Mouse (Mus musculus) urinary bladder, adult 2 months (tissue): Measurements from ENCODE around the gene Gcnt2. TPM values are rescaled to one million over a fixed set of nuclear protein-coding genes. Genes with fewer than 3 reads are reported as not detected.
"Not testable (repeated sequence)": the region's sequence is repeated elsewhere in the genome, so short reads cannot be mapped to it uniquely, and the experiment has no call there.

ENCODE experiments used
- DNase-seq: peaks from one replicate; pipeline ENCODE4 v3.0.0; 2022; ENCODE audit warnings: low spot score
- polyA plus RNA-seq: library from polyadenylated mRNA; depleted of rRNA; stranded (reverse); fragments of >200 nt; gene quantifications from 2 replicates; pipeline ENCODE4 v1.2.3, GENCODE M21; 2012

The Gcnt2 gene
- polyA plus RNA-seq, 1 experiment: 10.3 TPM

- no peak for DNase-seq
These were observed 9.5 kb downstream of the Gcnt2 start for GRCm38 (mm10) chr13:40868844-40869587.

- DNase-seq: no peak
These were observed 14.5 kb downstream of the Gcnt2 start for GRCm38 (mm10) chr13:40874021-40874420.

DNA sequence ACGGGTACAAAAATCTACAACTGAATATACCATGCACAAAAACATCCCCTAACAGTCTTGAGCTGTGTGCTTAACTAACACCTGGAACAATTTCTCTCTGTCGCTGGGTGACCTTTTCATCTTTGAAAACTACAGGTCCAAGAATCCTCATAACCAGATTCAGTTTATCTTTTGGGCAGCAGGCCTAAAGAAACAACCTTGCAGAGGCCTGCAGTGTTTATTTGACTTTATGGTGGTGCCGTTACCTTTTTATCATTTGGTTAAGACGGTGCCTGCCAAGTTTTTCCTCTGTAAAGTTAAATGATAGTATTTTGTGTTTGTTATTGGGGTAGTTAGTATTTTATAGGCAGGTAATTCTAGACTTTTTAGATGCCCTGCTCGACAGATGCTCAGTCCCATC is 15.9 kb downstream of the Gcnt2 start:
- no peak for DNase-seq

DNA sequence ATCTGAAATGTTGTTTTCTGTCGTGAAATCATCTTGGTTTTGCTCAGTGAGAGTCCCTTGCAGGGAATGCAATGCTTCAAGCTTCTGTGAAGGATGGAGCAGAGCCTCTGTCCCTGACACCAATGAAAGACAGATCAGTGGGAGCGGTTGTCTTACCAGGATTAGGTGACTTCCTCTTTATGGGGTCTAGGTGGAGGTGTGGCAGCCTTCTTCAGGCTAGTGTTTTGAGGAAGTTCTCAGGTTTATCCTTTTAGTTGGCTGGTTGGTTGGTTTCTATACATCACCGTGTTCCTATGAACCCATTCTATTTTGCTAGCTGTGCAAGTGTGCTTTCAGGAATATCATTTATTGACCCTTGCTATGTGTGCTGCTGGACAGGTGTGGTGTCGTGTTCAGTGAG is 18.0 kb downstream of the Gcnt2 start:
- DNase-seq: no peak

GRCm38 (mm10) chr13:40880557-40880956 is 21.0 kb downstream of the Gcnt2 start:
- DNase-seq: no peak

- no peak for DNase-seq
These were observed 23.1 kb downstream of the Gcnt2 start for GRCm38 (mm10) chr13:40882606-40883005.

- no peak for DNase-seq
These were observed 24.3 kb downstream of the Gcnt2 start for GRCm38 (mm10) chr13:40883903-40884302.

GRCm38 (mm10) chr13:40884878-40885277 is 25.3 kb downstream of the Gcnt2 start:
- no peak for DNase-seq

- no peak for DNase-seq
These were observed 26.5 kb downstream of the Gcnt2 start for GRCm38 (mm10) chr13:40885935-40886642.

DNA sequence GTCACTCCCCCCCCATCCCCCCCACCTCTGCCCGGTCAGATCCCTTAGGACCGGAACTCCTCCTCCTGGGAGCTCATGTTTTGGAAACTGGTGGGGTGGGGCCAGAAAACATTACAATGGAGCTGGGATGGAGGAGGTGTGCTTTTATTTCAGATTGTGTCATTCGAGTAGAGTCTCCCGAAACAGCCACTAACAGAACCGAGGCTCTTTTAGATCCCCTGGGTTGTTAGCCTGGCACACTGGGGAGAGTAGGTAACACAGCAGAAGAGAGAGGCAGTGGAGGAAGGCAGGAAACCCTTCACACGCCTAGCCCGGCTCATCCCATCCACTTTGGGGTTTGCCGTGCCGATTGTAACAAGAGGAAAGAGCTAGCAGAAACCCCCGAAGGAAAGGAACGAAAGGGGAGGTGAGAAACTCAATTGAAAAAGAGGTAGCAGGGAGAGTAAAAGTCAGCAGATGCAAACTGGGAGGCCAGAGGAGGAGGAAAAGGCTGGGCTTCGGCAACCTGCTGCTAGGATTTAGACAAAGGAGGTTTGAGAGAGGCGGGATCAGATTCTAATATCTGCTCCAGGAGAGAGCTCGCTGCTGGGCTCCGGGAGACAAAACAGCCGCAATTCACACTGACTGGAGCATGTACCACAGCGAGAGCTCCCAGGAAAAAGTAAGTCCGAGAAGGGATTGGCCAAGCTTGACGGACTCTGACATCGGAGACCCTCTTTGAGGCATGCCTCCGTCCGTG is 27.3 kb downstream of the Gcnt2 start:
- no peak for DNase-seq

DNA sequence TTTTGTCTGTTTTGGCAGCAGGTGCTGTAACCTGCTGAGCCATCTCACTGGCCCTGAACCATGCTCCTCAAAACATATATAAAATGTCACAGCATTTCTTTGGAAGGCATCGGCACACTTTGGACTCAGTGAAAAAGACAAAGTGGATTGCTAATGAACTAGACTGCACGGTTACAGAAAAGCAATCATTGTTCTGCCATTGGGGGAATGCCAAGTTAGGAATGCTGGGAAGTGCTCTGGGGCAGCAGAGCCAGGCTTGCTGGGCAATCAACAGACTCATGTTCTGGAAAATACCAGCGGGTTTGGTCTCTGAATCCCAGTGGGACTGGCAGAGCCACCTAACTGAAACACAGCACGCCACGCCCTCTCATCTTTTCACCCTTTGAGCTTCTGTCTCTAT is 31.0 kb downstream of the Gcnt2 start:
- DNase-seq: no peak

DNA sequence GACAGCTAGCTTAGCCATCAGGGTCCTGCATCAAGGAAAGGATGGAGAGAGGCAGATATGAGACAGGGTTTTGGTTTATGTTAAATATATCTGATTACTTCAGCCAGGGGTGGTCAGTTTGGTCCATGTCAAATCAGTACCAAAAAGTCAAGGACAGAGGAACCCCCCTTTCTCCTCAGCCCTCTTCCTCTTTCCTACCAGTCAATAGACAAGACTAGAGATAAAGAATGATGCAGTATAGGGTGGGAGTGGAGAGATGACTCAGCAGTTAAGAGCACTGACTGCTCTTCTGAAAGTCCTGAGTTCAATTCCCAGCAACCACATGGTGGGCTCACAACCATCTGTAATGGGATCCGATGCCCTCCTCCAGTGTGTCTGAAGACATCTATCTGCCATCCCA is 31.8 kb downstream of the Gcnt2 start:
- not testable (repeated sequence) for DNase-seq

DNA sequence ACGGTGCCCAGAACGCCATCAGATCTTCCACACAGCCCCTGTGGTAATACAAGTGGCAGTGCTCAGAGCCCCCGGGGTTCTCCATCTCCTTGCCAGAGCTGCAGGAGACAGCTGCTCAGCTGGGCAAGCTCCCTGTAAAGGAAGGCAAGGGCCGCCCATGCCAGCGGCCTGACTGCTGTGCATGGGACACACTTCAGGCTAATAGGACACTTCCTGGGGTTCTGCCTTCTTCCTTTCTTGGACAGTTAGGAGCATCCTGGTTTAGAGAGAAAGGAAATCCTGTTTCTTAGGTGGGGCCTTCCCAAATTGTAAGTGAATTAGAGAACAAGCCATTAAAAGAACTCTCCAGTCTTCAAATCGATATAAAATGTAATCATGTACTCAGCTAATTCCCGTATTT is 32.5 kb downstream of the Gcnt2 start:
- DNase-seq: no peak

GRCm38 (mm10) chr13:40892547-40892946 is 33.0 kb downstream of the Gcnt2 start:
- DNase-seq: no peak

GRCm38 (mm10) chr13:40893573-40893972 is 34.0 kb downstream of the Gcnt2 start:
- DNase-seq: no peak

GRCm38 (mm10) chr13:40898049-40898690 is 38.6 kb downstream of the Gcnt2 start:
- DNase-seq: not testable (repeated sequence)

DNA sequence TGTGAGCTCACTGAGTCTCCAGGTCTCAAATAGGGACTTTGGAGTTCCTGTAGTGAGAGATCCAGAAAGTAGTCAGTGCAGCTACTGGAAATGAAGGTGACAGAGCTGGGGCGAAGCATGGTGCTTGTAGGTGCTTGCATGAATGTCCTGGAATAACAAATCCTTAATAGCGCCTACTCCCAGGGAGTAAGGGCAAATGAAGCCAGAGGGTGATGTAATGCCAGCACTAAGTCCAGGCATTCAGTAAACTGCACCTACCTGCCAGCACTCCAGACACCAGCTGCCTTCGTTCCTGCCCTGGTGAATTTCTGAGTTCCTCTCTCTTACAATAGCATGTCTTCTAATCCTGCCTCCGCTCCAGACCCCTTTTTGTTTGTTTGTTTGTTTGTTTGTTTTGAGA is 39.1 kb downstream of the Gcnt2 start:
- DNase-seq: no peak

- no peak for DNase-seq
These were observed 39.9 kb downstream of the Gcnt2 start for GRCm38 (mm10) chr13:40899349-40899993.

- DNase-seq: no peak
These were observed 40.7 kb downstream of the Gcnt2 start for GRCm38 (mm10) chr13:40899994-40900970.

DNA sequence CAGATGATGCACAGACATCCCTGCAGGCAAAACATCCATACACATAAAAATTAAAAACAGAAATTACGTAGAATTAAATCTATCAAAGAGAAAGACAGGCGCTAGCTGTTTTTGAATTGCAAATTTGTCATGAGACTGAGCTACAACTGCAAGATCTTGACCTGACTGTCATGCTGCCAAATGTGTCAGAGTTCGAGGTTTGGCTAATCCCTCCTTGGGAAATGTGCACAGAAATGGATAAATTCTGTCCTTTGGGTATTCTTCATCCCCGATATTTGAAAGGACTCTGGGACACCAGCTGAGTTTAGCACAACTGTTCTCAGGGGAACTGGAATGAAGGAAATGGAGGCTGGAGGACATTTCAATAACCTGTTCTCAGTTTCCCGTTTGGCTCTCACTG is 41.7 kb downstream of the Gcnt2 start:
- no peak for DNase-seq
